Mouse (Mus musculus) stomach, postnatal 0 days (tissue): ENCODE results near the gene Pde10a.

Experiments used
- CTCF ChIP-seq: IDR thresholded peaks from 2 replicates; pipeline ENCODE4 v1.5.1; 2016; ENCODE audit warnings: antibody characterized with exemption, low read depth, mild to moderate bottlenecking, moderate library complexity
- EP300 ChIP-seq: optimal IDR thresholded peaks from 2 replicates; pipeline ENCODE3; 2016; ENCODE audit warnings: antibody characterized with exemption

- TF ChIP-seq EP300 (no peak), CTCF (no peak)
Observed at GRCm38 (mm10) chr17:8504381-8504780, 20.8 kb upstream of the Pde10a start.
